Mouse (Mus musculus) midbrain, embryonic 16.5 days (tissue): Measurements from ENCODE around the gene Dpm2. TPM values are rescaled to one million over a fixed set of nuclear protein-coding genes. Genes with fewer than 3 reads are reported as not detected.

Source experiments
- ATAC-seq: fragments of 200-750 bp; cut with Nextera tagmentation; 2 replicates; pipeline ENCODE4 v1.8.0; 2017; ENCODE audit warnings: moderate TSS enrichment
- H3K27ac ChIP-seq: fragments of 300-500 bp; sonication (generic); 2 replicates; pipeline ENCODE4 v1.5.1; 2014; ENCODE audit warnings: mild to moderate bottlenecking, low read length, mixed read lengths
- H3K27me3 ChIP-seq: fragments of 300-500 bp; sonication (generic); 2 replicates; pipeline ENCODE4 v1.6.1; 2014; ENCODE audit warnings: low read depth, low read length, mixed read lengths; ENCODE audit not compliant: control insufficient read depth, insufficient read depth
- H3K36me3 ChIP-seq: fragments of 300-500 bp; sonication (generic); 2 replicates; pipeline ENCODE4 v1.6.1; 2014; ENCODE audit warnings: mild to moderate bottlenecking, low read length, moderate library complexity, mixed read lengths; ENCODE audit not compliant: control insufficient read depth, insufficient read depth
- H3K4me1 ChIP-seq: fragments of 300-500 bp; sonication (generic); 2 replicates; pipeline ENCODE4 v1.6.1; 2014; ENCODE audit warnings: mild to moderate bottlenecking, low read length, mixed read lengths; ENCODE audit not compliant: control insufficient read depth, insufficient read depth
- H3K4me2 ChIP-seq: fragments of 300-500 bp; sonication (generic); 2 replicates; pipeline ENCODE4 v1.6.1; 2014; ENCODE audit warnings: mild to moderate bottlenecking, low read length, mixed read lengths
- H3K4me3 ChIP-seq: fragments of 300-500 bp; sonication (generic); 2 replicates; pipeline ENCODE4 v1.5.1; 2014; ENCODE audit warnings: low read depth, mild to moderate bottlenecking, low read length, moderate library complexity, mixed read lengths
- H3K9ac ChIP-seq: fragments of 300-500 bp; sonication (generic); 2 replicates; pipeline ENCODE4 v1.6.1; 2014; ENCODE audit warnings: low read depth, low read length, mixed read lengths
- H3K9me3 ChIP-seq: fragments of 300-500 bp; sonication (generic); replicated peaks from 2 replicates; pipeline ENCODE4 v1.6.1; 2014; ENCODE audit warnings: mild to moderate bottlenecking, low read length, mixed read lengths; ENCODE audit not compliant: control insufficient read depth, poor library complexity, severe bottlenecking
- WGBS: fragments of 180-500 bp; shearing (Covaris S2); extraction: QIAGEN DNeasy Blood & Tissue Kit; methylation state at CpG from one replicate; pipeline ENCODE4 v1.1.7; 2014; 5-methylcytosine and 5-hydroxymethylcytosine counted together
- polyA plus RNA-seq: library from polyadenylated mRNA; unstranded; fragments of >200 nt; fragmentation: Nextera tagmentation; extraction: Ambion mirVana; gene quantifications from 2 replicates; pipeline ENCODE4 v1.2.1, GENCODE M21; 2015

Dpm2 gene
- polyA plus RNA-seq, 1 experiment from 2014 or later, result 136 TPM

DNA sequence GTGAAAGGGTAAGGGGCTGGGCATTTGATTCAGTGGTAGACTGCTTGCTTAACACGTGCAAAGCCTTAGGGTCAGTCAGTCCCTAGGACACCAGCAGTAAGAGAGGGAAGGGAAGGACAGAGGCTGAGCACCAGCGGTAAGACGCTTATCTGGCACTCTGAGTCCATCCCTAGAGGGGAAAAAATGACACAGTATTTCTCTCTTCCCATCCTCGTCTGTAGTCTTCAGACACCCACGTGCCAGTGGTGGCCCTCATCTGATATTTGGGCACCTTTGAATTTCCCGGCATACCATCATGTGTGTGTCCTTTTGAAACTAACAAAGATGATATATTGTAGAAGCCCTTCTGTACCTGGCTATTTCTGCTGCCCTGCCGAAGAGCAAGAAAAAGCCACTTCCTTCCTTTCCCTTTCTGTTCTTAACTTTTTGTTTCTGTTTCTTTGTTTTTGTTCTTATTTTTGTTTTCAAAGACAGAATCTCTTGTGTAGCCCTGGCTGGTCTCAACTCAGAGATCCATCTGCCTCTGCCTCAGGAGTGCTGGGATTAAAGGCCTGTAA, 17.0 kb upstream of the Dpm2 start:
- no peak overlapping the region for H3K27ac ChIP-seq
- H3K36me3 ChIP-seq, result no peaks in the 10 kb centered on the region
- ATAC-seq, result no peak
- no peak overlapping the region for H3K4me3 ChIP-seq
- no peaks in the 10 kb centered on the region for H3K27me3 ChIP-seq
- no peak overlapping the region for H3K9ac ChIP-seq
- WGBS, result 77% methylated on average over 7 of the region's 7 CpGs
- H3K4me1 ChIP-seq, result peaks cover 3% of the 10 kb centered on the region; the same call in 1 of the 2 replicates
- H3K9me3 ChIP-seq, result no peaks in the 10 kb centered on the region
- H3K4me2 ChIP-seq, result no peak overlapping the region

DNA sequence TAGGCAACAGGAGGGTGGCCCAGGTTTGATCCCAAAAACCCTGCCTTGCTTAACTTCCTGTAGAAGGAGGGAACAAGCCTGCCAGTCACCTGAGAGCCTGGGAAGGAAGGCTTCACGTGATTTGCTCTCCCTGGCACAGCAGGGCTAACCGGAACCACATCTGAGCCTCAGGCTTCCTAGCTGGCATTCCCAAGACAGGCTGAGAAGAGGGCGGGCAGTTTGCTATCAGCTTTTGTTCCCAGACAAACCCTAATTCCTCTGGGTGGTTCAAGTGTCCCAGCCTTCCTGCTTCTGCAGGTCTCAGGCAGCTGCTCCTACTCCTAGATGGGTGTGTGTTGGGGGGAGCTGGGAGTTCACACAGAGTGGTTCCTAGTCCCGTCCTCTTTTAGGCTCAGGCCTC, 15.2 kb upstream of the Dpm2 start:
- Histone ChIP-seq H3K27me3 (no peaks in the 10 kb centered on the region), H3K9me3 (no peaks in the 10 kb centered on the region), H3K36me3 (no peaks in the 10 kb centered on the region), H3K27ac (no peak overlapping the region), H3K4me3 (no peak overlapping the region), H3K4me1 (peaks cover 16% of the 10 kb centered on the region; the same call in 1 of the 2 replicates), H3K4me2 (no peak overlapping the region), H3K9ac (no peak overlapping the region)
- WGBS, result 37% methylated on average over 4 of the region's 4 CpGs
- no peak for ATAC-seq

DNA sequence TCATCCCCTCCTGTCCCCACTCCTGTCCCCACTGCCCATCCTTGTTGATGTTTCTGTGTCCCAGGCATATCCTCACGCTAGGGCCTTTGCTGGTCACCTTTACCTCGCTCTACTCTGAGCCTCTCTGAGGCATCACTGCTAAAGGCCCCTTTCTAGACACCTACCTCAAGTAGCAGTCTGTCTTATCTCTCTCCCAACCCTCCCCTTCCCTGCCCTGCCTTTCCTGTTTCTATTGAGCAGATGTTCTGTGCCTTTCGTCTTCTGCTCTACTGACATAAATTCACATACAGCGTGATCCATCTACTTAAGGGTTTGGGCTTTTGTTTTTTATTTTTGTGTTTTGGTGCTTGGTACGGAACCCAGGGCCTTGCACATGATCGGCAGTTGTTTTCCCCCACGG, 14.6 kb upstream of the Dpm2 start:
- 72% methylated on average over 7 of the region's 7 CpGs for whole genome bisulfite sequencing
- Histone ChIP-seq H3K9me3 (no peaks in the 10 kb centered on the region), H3K27ac (no peak overlapping the region; the same call in 1 of the 2 replicates), H3K4me3 (no peak overlapping the region), H3K9ac (no peak overlapping the region), H3K4me2 (no peak overlapping the region), H3K36me3 (no peaks in the 10 kb centered on the region), H3K27me3 (no peaks in the 10 kb centered on the region), H3K4me1 (peaks cover 16% of the 10 kb centered on the region; the same call in 1 of the 2 replicates)
- no peak for ATAC-seq

DNA sequence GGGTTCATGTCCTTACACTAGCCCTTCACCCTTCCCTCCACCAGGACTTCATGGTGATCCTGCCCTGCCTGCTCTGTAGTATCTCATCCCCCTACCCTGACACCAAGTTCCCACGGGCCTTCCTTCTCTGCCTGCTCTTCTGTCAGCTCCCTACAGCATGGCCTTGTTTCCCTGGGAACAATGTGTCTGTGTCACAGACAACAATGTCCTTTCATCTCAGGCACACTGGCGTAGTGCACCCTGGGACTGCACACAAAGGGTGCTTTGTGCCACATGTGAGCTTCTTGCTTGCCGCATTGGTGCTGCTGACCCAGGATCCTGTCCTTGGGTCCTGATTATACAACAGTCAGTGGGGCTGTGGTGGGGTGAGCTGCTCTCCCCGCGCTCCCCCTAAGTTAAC, 11.1 kb upstream of the Dpm2 start:
- H3K27me3 ChIP-seq, result no peaks in the 10 kb centered on the region

DNA sequence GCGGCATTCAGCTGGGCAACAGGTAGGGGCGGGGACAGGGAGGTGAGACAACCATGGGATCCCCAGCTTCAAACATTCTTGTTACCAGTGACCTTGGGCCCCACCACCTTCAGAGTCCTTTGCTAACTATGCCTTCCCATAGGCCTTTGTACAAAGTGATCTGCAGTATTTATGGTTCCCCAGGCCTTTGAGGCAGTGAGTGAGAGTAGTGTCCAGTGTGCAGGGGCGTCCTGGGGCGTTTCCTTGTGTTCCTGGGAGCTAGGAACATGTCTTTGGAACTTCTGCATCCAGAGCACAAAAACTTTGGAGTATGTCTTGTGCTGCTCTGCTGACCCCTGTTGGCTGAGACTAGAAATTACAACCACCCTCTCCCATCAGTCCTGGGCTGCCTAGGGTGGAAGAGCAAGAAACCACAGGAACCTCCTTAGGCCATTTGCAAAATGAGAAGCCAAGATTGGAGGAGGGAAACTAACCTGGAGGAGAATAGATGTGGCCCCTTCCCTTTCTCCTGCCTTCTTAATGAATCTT, 4.1 kb upstream of the Dpm2 start:
- H3K27me3 ChIP-seq, result no peaks in the 10 kb centered on the region
- H3K27ac ChIP-seq, result no peak overlapping the region
- peaks cover 8% of the 10 kb centered on the region for H3K4me1 ChIP-seq
- ATAC-seq, result no peak
- no peak overlapping the region for H3K4me3 ChIP-seq
- H3K9ac ChIP-seq, result no peak overlapping the region
- 41% methylated on average over 4 of the region's 4 CpGs for WGBS
- peaks cover 15% of the 10 kb centered on the region; the same call in 1 of the 2 replicates for H3K36me3 ChIP-seq
- no peaks in the 10 kb centered on the region for H3K9me3 ChIP-seq
- H3K4me2 ChIP-seq, result no peak overlapping the region

More for the DNA sequence above, 11.1 kb upstream of the Dpm2 start:
- Histone ChIP-seq H3K9me3 (no peaks in the 10 kb centered on the region), H3K4me3 (no peak overlapping the region), H3K9ac (peak overlapping the region; percentile 35), H3K36me3 (peaks cover 6% of the 10 kb centered on the region; the same call in 1 of the 2 replicates), H3K27ac (peak overlapping the region; percentile 71), H3K4me1 (peaks cover 16% of the 10 kb centered on the region; the same call in 1 of the 2 replicates), H3K4me2 (peak overlapping the region; percentile 14; the same call in 1 of the 2 replicates)
- 9% methylated on average over 5 of the region's 5 CpGs for WGBS
- peak; percentile 88 for ATAC-seq

DNA sequence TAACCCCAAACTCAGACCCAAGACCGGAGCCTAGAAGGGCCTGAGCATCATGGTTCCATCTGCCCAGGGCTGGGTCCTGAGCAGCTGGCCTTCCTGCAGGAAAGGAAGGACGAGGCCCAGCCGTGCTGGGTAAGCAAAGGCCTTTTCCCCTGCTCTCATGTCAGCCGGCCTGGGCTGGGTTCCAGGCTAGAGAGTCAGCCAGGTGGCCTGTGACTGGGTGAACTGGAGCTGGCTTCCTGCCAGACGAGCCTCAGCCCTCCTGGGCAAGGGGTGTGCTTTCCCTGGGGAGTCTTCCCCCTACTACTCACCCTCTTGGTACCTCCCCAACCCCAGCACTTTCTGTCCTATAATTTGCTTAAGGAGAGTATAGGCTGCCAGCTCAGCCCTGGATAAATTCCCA, 2.5 kb upstream of the Dpm2 start:
- WGBS, result 64% methylated on average over 5 of the region's 5 CpGs
- no peak for ATAC-seq
- Histone ChIP-seq H3K4me2 (no peak overlapping the region), H3K4me1 (peaks cover 18% of the 10 kb centered on the region), H3K4me3 (no peak overlapping the region), H3K27ac (no peak overlapping the region), H3K27me3 (no peaks in the 10 kb centered on the region), H3K36me3 (peaks cover 15% of the 10 kb centered on the region; the same call in 1 of the 2 replicates), H3K9me3 (no peaks in the 10 kb centered on the region), H3K9ac (no peak overlapping the region)

DNA sequence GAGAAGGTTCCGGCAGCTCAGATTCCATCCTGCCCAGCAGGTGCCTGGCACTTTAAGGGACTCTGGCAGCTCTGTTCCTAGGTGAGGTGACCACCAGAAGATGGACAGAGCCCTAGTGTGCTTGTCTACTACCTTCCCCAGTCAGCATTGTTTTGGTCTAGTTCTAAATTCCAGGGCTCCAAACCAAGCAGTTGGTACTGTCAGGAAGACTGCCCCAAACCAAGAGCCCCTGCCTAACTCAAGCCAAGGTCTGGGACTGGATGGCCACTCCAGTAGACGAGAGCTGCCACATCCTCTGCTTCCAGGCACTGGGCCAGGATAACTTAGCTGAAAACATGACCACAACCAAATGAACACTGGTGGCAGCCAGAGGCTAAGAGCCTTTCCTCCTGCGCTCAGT, 1.7 kb upstream of the Dpm2 start:
- Histone ChIP-seq H3K4me3 (no peak overlapping the region), H3K36me3 (peaks cover 9% of the 10 kb centered on the region; the same call in 1 of the 2 replicates), H3K4me2 (no peak overlapping the region), H3K27me3 (no peaks in the 10 kb centered on the region), H3K4me1 (peaks cover 18% of the 10 kb centered on the region), H3K9me3 (no peaks in the 10 kb centered on the region), H3K9ac (no peak overlapping the region), H3K27ac (no peak overlapping the region)
- 93% methylated on average over 3 of the region's 3 CpGs for WGBS
- ATAC-seq, result no peak

DNA sequence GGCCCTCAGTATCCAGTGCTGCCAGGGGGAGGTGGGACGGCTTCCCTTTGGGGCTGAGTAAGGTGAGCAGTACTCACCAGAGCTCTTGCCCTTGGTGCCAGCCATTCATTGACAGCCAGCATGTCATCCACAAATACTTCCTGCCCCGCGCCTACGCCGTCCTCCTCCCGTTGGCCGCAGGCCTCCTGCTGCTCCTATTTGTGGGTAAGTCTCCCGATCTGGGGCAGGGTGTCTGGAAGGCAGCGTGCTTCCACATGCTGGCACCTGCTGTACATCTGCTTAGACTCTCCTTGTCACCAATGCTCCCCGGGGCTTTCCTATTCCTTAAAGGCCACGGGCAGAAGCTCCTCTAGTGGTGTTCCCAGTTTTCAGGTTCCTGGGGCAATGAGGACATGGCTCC, 1.5 kb downstream of the Dpm2 start:
- WGBS, result 94% methylated on average over 11 of the region's 11 CpGs
- no peaks in the 10 kb centered on the region for H3K27me3 ChIP-seq
- peaks cover 20% of the 10 kb centered on the region for H3K4me1 ChIP-seq
- no peak for ATAC-seq
- H3K27ac ChIP-seq, result no peak overlapping the region
- no peak overlapping the region for H3K4me2 ChIP-seq
- H3K36me3 ChIP-seq, result 0 out of 2 replicates have a peak, but pooled peaks cover 6% of the 10 kb centered on the region
- H3K4me3 ChIP-seq, result no peak overlapping the region
- H3K9me3 ChIP-seq, result no peaks in the 10 kb centered on the region
- no peak overlapping the region for H3K9ac ChIP-seq

DNA sequence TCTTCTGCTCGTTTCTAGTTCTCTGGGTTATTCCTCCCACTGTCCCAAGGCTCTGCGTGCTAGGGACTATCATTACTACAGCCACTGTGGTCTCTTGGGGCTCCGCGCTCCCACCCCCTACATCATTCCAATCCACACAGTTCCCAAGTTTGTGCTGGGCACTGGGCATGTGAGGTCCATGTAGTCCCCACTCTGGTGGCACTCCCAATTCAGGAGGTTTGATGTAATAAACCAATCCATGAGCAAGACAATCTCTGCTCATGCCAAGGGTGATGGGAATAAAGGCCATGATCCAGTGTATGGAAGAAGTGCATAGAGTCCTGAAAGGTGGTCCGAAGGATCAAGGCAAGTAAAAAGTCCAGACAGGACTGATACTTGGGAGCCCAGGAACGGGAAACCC, 3.8 kb downstream of the Dpm2 start, which contains the start of gene Pip5kl1:
TSS of gene Pip5kl1 (plus strand) at position 301 of the 400 bp plus-strand sequence.
- WGBS, result 83% methylated on average over 6 of the region's 6 CpGs
- H3K27ac ChIP-seq, result peak within 1 kb of the TSS; percentile 40
- no peak for ATAC-seq

More for the DNA sequence above, 3.8 kb downstream of the Dpm2 start, which contains the start of gene Pip5kl1:
- Histone ChIP-seq H3K4me2 (peak within 1 kb of the TSS; percentile 97), H3K9ac (peak within 1 kb of the TSS; percentile 78), H3K4me1 (peaks cover 20% of the 10 kb centered on the region), H3K9me3 (no peaks in the 10 kb centered on the region), H3K27me3 (peaks cover 9% of the 10 kb centered on the region), H3K36me3 (no peaks in the 10 kb centered on the region), H3K4me3 (peak within 1 kb of the TSS; percentile 49)
